Mouse (Mus musculus) cerebellum, postnatal 4 days (tissue): ENCODE data around the gene Babam1.

Experiments used
- DNase-seq, 2 experiments: peaks; one replicate each; pipeline ENCODE4 v3.0.0; 2022; ENCODE audit warnings: low spot score in 2 of 2, mixed read lengths in 1 of 2

Babam1 gene

DNA sequence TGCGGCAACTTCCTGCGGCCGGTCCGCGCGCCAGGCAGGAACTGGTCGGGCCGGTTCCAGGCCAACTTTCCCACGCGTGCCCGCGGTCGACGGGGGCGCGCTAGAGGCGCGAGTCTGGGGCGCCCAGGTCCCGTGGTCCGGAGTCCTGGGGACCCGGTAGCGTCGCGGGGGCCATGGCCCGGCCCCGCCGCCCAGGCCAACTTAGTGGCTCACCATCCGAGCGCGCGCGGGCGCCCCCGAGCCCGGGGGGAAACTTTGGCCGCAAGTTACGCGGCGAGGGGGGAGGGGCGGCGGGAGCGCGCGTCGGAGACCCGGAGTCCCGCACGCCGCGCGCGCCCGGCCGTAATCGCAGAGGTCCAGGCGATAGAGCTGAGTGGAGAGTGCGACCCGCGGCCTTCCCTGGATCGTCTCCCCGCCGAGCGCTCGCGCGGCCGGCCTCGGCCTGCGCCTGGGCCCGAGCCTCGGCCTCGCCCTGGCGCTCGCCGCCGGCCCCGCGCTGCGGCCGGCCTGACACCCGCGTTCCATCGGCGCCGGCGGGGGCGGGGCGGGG, 15.2 kb upstream of the Babam1 start, which contains the start of gene Nr2f6:
Nr2f6 (minus strand) TSS at position 540 of the 550 bp plus-strand sequence.
- DNase-seq = peak in 1 of 2 experiments; percentile 78

DNA sequence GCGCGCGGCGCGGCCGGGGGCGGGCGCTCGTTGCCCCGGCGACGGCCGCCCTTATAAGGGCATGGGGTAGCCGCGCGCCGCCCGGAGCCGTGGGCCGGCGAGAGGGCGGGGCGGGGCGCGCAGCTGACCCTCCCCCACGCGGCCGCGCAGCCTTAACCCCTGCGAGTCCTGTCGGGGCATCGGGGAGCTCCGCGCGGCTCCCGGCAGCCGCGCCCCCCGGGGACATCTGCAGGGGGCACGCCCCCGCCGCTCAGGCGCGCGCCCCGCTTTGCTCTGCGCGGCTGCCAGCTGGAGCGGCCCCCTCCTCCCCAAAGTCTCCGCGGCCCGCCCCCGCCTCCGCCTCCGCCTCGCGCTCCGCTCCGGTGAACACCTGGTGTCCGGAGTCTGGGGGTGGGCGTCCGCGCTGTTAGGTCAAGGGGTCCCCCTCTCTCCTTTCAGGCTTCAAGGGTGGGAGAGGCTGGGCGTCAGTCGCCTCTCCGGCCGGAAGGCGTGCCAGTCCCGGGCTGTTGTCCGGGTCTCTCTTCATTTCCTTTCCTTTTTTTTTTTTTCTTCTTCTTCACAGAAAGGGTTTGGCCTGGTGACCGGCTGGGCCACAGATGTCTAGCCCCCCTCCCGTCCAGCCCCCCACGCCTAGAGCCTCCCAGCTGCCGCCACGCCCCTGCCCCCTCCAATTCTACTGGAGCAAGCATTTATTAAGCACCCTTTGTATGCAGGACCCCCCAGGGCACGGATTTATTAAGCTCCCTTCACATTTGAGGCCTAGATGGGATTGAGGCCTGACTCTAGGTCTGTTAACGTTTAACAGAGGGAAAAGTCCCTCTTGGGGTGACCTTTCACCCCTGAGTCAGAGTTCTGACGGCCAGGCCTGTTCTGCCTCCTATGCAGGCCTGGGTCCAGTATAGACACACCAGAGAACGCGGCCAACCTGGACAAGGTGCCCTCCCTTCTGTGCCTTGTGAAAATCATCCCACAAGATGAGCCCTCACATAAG, 14.4 kb upstream of the Babam1 start:
- DNase-seq = peak; percentile 61 to 81

DNA sequence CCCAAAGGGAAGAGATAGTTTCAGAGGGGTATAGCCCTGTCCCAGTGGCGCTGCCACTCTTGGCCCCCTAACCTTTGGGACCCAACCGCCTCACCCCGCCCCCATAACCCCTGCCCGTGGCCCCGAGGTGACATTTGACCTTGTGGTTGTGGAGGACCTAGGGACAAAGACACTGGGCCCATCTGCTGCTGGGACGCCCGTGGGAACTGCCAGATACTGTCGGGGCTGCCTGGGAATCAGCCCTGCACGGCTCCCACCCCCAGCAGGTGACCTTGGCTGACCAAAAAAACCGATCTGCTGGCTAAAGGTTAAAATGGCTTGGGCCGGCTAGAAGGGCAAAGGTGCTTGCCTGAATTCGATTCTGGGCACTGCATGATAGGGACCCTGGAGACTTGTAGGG, 13.3 kb upstream of the Babam1 start:
- DNase-seq = no peak

DNA sequence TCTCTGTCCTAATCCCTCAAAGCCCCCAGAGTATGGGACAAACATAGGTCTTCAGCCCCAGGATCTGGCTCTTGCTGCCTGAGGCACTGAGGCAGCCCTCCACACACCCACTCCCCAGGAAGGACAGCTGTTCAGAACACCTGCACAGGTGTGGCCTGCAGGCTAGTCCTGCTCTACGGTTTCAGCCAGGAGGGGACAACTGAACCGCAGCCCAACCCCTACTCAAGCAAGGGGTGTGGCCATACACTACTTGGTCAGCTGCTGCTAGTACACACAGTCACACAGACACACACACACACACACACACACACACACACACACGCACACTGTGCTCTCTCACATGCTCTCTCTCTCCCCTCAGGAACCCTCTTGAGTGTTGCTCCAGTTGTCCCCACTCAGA, 12.8 kb upstream of the Babam1 start:
- DNase-seq = no peak

DNA sequence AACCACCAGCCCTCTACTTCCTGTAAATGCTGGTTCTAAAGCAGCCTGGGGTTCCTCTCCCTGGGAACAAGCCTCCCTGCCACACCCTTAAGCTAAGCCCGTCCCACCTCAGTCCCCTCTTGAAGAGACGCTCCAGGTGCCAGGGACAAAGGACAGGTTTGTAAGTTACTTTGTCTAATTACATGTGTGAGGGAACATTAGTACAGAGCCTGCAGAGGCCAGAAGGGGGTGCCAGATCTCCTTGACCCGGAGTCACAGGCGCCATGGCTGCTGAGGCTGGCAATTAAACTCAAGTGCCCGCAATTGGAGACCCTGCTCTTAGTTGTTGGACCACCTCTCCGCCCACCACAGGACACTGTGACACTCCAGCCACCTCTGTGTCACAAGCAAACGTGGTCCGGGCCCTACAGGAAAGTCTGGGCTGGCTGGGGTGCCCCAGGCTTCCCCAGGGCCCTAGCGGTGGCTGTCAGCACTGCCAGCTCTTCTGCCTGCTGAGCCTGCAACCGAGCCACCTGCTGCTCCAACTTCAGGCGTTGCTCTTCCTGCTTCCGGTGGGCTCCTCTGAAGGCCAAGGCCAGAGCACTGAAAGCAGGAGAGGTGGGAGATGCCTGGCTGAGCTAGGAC, 11.3 kb upstream of the Babam1 start:
- DNase-seq = no peak

DNA sequence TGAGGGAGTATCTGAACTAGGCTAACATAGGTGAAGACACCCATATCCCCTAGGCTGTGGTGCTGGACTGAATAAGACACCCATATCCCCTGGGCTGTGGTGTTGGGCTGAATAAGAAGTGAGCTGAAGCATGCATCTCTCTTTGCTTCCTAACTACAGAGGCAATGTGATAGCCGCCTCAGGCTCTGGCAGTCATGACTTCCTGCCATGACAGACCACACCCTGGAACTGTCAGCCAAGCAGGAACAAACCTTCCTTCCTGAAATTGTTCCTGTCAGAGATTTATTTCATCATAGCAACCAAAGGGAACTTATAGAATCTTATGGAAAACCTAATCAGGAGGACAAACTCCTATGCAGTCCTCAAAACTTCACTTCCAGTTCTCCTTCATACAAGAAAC, 8.4 kb upstream of the Babam1 start:
- DNase-seq = no peak

DNA sequence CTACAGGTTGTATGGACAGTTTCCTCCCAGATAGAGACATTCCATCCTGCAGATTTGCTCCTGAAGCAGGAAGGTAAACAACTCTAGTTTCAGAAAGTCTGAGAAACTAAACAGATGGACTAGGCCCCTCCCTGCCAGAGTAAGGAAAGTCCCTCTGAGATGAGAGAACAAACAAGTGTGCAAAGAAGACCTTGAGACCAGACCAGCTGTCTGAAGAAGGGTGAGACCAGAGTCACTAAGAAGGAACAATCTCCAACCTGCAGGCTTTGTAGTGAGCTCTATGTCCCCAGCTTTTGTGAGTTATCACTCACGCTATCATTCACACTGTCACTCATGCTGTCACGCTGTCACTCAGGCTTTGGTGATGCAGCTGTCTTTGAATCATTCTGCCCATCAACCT, 5.0 kb upstream of the Babam1 start:
- DNase-seq = no peak

DNA sequence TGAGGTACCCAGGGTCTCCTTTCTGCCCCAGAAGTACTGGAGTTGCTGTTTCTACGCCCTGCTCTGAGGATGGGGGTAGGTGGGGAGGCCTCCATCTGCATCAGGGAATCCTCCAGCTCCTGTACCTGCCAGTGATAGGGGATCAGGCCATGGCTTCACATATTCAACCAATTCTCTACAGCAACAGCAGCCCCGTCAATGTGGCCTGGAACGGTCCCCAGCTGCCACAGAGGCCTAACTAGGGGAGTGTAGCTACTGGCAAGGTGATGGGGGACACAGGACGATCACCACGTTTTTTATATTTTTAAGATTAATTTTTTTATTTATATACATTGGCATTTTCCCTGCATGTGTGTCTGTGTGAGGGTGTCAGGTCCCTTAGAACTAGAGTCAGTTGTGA, 4.3 kb upstream of the Babam1 start:
- DNase-seq = no peak

DNA sequence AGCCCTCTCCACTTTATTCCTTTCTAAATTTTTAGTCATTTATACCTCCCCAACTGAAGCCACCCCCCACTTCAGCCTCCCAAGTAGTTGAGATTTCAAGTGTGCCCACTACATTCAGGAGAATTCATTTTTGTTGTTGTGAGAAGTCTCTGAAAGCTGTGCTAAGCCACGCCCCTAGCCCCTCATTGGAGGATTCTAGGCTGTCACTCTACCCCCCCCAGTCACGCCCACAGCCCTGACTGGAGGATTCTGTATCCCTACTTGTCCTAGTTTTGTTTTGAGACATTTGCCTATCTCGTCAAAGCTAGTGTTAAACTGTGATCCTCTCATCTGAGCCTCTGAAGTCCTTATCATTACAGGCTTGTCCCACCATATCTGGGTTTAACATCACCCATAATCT, 3.8 kb upstream of the Babam1 start:
- no peak for DNase-seq

DNA sequence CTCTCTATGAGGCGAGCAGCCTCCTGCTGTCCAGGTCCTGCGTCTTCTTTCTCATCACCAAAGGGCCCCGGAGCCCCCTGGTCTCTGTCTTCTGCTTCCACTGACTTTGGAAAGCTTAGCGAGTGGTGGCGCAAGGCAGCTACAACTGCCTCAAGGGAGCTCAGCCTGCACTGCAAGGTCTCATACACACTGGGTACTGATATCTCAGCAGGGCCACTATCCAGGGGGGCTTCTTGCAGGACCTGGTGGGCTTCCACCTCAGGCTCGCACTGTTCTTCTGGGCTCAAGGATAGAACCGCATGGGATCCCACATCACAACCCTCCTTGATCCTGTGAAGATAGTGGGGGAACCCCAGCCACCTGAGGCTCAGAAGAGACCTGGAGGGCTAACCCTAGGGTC, 2.2 kb upstream of the Babam1 start:
- no peak for DNase-seq

DNA sequence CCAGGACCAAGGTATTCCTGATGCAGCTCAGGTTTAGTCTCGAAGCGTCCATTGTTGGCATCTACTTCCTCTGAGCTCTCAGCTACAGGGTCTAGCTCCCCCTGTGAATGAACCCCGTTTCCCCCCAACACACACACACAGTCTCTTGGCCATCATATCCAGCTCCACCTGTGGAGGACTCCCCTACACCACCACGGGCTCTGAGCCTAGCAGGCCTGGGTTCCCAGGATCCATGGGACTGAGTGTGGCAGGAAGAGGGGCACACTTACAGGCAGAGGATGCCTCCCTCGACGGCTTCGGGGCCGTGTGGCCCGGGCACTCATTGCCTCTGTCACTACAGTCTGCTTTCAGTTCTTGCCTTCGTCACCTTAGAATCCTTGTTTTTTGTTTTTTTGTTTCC, 1.6 kb upstream of the Babam1 start:
- no peak for DNase-seq

DNA sequence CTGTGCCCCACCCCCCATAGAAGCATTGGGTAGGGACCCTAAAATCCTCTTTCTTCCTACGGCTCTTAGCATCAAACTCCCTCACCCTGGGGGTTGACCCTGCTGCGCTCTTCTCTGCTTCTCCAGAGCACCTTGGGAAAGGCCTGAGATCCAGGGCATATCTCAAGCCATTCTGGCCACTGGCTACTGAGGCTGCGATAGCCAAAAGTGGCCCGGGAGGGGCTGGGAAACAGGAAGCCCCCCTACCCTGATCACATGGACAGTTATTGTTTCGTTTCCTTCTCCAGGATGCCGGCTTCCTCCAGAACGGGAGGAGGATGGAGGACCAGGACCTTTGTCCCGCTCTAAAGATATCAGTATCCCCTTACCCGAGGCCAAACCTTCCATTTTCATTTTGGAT, 1.0 kb upstream of the Babam1 start, which contains the start of gene Ushbp1:
Ushbp1 (minus strand) TSS at position 174 of the 400 bp plus-strand sequence.
- no peak for DNase-seq

DNA sequence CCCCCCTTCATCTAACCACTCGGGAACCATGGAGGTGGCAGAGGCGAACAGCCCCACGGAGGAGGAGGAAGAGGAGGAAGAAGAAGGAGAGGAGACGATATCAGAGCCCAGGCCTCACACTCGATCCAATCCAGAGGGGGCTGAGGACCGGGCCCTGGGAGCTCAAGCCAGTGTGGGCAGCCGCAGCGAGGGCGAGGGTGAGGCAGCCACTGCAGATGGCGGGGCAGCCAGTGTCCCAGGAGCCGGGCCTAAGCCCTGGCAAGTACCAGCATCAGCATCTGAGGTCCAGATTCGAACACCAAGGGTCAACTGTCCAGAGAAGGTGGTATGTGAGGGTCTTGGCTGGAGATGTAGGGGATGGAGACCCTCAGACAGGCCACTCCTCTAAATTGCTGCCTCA, 1.0 kb downstream of the Babam1 start:
- no peak for DNase-seq

DNA sequence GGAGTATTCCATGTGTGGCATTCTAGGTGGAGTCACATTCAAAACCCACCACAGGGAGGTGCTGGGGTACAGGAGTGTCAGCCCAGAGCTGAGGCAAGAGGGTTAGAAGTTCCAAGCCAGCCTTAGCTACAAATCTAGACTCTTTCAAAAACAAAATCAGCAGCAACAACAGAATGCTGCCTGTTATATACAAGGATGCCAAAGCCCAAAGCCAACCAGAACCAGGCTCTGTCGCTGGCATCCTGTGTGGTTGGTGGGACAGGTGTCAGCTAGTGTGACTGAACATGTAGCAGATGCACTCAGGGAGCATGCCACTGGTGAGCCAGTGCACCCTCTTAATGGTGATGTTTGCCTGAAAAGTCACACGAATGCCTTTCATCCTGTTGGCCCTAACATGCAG, 4.2 kb downstream of the Babam1 start:
- peak in 1 of 2 experiments; percentile 14 for DNase-seq

DNA sequence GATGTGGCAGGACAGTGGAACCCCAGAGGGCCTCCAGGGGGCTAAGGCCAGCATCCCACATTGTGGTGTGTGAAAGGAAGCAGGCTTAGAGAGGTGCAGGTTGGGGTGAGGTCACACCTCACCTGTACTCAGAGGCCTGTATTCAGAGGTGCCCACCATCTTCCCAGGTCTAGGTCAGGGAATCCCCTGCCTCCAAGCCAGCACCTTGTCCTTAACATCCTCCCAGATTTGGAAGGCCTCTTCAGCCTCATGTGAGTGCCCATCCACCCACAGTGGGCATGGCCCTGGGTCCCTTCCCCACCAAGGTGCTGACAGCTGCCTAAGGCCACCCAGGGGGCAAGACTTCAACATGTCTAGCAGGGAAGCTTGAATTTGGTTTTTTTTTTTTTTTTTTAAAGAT, 4.8 kb downstream of the Babam1 start:
- peak in 1 of 2 experiments; percentile 13 for DNase-seq

DNA sequence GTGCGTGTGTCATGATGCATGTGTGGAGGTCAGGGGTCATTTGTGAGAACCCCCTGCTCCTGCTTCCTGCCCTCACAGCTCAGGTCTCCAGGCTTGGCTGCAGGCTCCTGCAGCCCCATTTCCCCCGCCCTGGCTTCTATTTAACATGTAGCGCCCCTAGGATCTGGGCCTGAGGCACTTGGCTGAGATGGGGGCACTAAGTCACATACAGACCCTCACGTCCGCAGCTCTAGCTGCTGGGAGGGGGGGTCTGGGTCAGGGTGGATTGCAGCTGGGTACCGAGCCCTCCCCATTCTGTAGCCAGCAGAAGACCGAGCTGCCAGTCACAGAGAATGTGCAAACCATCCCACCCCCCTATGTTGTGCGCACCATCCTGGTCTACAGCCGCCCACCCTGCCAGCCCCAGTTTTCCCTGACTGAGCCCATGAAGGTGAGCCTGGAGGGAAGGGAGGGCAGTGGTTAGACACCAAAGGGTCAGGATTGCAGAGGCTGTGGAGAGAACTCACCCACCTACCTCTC, 5.8 kb downstream of the Babam1 start:
- DNase-seq = no peak

DNA sequence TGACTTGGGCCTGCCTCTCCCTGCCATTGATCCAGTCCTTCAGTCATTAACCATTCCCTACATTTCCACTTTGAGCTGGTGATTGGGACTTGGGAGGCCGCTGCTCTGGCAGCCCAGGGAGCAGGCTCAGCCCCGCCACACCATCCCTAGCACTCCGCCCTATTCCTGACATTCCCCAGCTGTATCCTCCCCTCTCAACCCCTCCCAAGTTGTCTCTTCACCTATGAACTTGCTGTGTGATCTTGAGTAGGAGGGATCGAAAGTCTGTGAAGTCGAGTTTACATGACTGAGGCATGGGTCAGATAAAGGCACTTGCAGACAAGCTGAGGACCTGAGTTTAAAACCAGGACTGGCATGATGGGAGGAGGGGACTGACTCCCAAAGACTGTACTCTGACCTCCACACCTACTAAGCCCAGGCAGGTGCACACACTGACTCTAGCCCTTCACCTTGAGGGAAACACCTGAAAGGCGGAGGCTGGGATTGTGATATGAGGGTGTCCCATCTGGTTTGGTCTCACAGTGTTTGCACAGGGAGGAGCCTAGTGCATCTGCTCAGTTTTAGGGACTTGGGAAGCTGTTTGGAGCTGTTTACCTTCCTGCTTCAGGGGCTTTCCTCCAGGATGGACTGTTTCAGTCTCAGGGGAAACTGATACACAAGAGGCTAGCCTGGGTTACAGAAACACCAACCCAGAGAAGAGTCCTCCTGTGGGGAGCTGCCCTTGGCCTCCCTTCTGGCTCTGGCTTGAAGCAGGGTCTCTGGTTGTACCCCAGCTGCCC, 6.6 kb downstream of the Babam1 start:
- no peak for DNase-seq

DNA sequence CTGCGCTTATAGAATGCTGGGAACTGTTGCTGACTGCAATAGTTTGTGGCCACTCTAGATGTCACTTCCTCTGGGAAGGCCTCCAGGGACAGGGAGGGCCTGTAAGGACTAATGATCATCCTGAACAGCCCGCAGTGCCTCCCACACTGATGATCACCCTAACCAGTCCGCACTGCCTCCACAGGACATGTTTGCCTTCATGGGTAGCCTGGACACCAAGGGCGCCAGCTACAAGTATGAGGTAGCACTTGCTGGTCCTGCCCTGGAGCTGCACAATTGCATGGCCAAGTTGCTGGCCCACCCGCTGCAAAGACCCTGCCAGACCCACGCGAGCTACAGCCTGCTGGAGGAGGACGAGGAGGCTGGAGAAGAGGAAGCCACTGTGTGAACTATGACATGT, 7.3 kb downstream of the Babam1 start:
- no peak for DNase-seq

DNA sequence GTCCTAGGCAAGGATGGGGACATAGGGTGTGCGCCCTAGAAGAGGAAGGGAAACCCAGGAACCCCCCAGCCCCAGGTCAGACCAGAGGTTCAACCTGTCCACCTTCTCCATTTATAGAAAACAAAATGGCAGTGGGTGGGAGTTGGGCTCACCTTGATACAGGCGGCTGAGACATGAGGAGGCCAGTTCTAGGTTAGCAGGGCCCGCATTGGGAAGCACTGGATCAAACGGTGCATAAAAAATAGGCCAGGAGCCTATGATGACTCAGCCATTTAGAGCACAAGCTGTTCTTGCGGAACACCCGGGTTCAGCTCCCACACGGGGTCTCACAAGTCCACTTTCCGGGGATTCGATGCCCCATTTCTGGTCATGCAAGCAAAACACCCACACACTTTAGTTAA, 8.3 kb downstream of the Babam1 start:
- DNase-seq = no peak

DNA sequence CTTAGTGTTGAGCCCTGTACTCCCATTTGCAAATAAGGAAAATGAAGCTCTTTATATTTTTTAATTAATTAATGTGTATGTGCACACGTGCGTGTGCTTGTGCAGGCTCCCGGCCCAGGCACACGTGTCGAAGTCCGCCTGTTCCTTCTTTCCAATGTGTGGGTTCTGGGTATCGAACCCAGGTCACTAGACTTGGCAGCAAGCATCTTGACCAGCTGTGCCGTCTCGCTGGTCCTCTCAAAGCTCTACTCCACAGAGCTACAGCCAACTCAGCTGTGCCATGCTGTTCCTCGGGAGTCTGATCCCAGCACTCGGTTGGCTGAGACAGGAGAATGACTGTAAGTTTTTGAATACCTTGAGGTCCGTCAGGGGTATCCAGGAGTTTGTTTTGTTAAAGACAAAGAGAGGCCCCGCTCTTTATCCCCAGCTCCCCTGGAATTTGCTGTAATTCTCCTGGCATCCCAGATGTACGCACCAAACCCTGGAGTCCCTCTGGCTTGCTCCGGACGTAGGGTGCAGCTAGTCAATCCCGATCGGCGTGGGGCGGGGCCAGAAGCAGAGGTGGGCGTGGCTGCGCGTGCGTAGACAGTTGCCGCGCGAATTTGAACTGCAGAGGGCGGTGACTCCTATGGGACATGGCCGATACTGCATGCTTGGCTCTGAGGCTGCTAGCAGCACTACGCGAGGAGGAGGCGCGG, 8.9 kb downstream of the Babam1 start, which contains the start of gene Ankle1:
Ankle1 (plus strand) TSS at position 610 of the 698 bp plus-strand sequence.
- DNase-seq = peak; percentile 93 to 98
